Mouse (Mus musculus) spleen, adult 2 months (tissue): ENCODE measurements at regions not wholly inside any gene's neighbourhood (a gene's known extent, or its start where the extent isn't known, plus 50 kb on each side); places are given as distances from the start of the nearest gene placed in this dataset.

Experiments
- DNase-seq, 2 experiments: peaks; one replicate each; pipeline versions ENCODE4 v3.0.0 to v3.0.0-alpha.2; 2012 to 2021; ENCODE audit warnings: low spot score in 2 of 2, low read depth in 1 of 2
- H3K27ac ChIP-seq: fragments of 200-500 bp; 2 replicates; pipeline ENCODE4 v1.5.1; 2012; ENCODE audit warnings: low read length, inconsistent platforms; ENCODE audit not compliant: insufficient read depth
- H3K27me3 ChIP-seq: fragments of 200-500 bp; 2 replicates; pipeline ENCODE4 v1.6.1; 2012; ENCODE audit warnings: mild to moderate bottlenecking, moderate library complexity, low read length, inconsistent platforms; ENCODE audit not compliant: control insufficient read depth, insufficient read depth
- H3K36me3 ChIP-seq: fragments of 200-500 bp; 2 replicates; pipeline ENCODE4 v1.6.1; 2012; ENCODE audit warnings: mild to moderate bottlenecking, low read length, inconsistent platforms; ENCODE audit not compliant: control insufficient read depth, insufficient read depth
- H3K4me1 ChIP-seq: fragments of 200-500 bp; 2 replicates; pipeline ENCODE4 v1.6.1; 2011; ENCODE audit warnings: inconsistent platforms; ENCODE audit not compliant: control insufficient read depth, insufficient read depth, insufficient read length
- H3K4me3 ChIP-seq: fragments of 200-500 bp; 2 replicates; pipeline ENCODE4 v1.5.1; 2011; ENCODE audit warnings: mild to moderate bottlenecking, inconsistent platforms; ENCODE audit not compliant: insufficient read depth, insufficient read length; ENCODE audit errors: extremely low read depth
- CTCF ChIP-seq: fragments of 200-500 bp; IDR thresholded peaks from 2 replicates; pipeline ENCODE4 v1.5.1; 2011; ENCODE audit warnings: mild to moderate bottlenecking, inconsistent platforms; ENCODE audit not compliant: insufficient read depth, insufficient read length, insufficient replicate concordance; ENCODE audit errors: extremely low read depth
- POLR2A ChIP-seq: fragments of 200-500 bp; IDR thresholded peaks from 2 replicates; pipeline ENCODE4 v1.6.1; 2011; ENCODE audit warnings: low read depth, low read length, inconsistent platforms
- WGBS: fragments of 180-500 bp; shearing (Covaris S2); methylation state at CpG from one replicate; pipeline ENCODE4 v1.1.7; 2018; 5-methylcytosine and 5-hydroxymethylcytosine counted together

GRCm38 (mm10) chr14:71723526-71723925, 768.1 kb downstream of the Gm9195 start:
- no peaks in the 10 kb centered on the region for H3K4me1 ChIP-seq
- WGBS = 30% methylated on average over 2 of the region's 2 CpGs
- TF ChIP-seq POLR2A = no peak
- no peak for TF ChIP-seq CTCF

GRCm38 (mm10) chr14:71709528-71710289, 781.9 kb downstream of the Gm9195 start:
- no peak overlapping the region for H3K4me3 ChIP-seq
- 71% methylated on average over 5 of the region's 5 CpGs for WGBS
- TF ChIP-seq POLR2A = no peak
- no peak for TF ChIP-seq CTCF

More at GRCm38 (mm10) chr14:71723526-71723925, 768.1 kb downstream of the Gm9195 start:
- DNase-seq = no peak
- Histone ChIP-seq H3K27ac (no peak overlapping the region), H3K36me3 (no peaks in the 10 kb centered on the region), H3K27me3 (no peaks in the 10 kb centered on the region), H3K4me3 (no peak overlapping the region)

GRCm38 (mm10) chr14:71692752-71693437, 798.7 kb downstream of the Gm9195 start:
- TF ChIP-seq CTCF = no peak
- no peak for TF ChIP-seq POLR2A
- no peak overlapping the region for H3K4me3 ChIP-seq
- H3K4me1 ChIP-seq = no peaks in the 10 kb centered on the region
- H3K36me3 ChIP-seq = no peaks in the 10 kb centered on the region
- no peak for DNase-seq
- no peak overlapping the region for H3K27ac ChIP-seq
- 91% methylated on average over 3 of the region's 3 CpGs for WGBS
- no peaks in the 10 kb centered on the region for H3K27me3 ChIP-seq

More at GRCm38 (mm10) chr14:71709528-71710289, 781.9 kb downstream of the Gm9195 start:
- Histone ChIP-seq H3K36me3 (no peaks in the 10 kb centered on the region), H3K27ac (no peak overlapping the region), H3K27me3 (no peaks in the 10 kb centered on the region), H3K4me1 (no peaks in the 10 kb centered on the region)
- DNase-seq = no peak

DNA sequence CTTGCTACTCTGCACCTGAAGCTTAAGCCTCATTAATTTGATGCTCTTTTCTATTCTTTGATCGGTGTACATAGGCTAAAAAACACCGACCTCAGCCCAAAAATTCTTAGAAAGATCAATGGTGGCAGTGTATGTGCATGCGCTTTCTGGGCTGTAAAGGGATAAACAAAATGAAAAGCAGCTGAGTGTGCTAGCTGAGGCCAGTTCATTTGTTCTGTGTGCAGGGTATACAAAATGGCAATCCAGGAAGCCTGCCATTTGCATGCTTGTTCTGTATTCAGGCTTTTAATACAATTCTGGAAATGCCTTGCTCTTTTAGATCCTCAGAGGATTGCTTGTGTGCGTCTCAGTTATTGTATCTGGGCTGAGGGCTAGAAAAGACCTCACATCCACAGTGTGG, 817.1 kb downstream of the Gm9195 start:
- no peak for DNase-seq
- Histone ChIP-seq H3K4me1 (no peaks in the 10 kb centered on the region), H3K36me3 (no peaks in the 10 kb centered on the region), H3K27me3 (no peaks in the 10 kb centered on the region), H3K4me3 (no peak overlapping the region), H3K27ac (no peak overlapping the region)
- TF ChIP-seq POLR2A = no peak
- TF ChIP-seq CTCF = no peak
- 91% methylated on average over 4 of the region's 4 CpGs for WGBS

DNA sequence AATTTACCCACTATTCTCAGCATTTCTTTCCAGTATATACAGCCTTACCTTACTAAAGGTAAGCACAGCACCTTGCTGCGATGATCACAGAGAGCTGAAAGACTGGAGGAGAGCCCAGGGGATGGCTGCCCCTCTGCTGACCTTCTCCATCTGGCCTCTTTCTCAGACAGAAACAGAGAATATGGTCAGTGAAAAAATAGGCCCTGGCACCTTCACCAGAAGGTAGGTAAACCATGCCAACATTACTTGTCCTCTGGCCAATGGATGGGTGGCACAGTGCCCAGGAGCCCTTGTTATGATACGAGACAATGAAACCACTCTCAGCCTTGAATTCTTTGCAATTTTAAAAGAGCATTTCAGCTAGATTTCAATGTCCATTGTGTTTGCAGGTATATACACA, 817.8 kb downstream of the Gm9195 start:
- H3K36me3 ChIP-seq = no peaks in the 10 kb centered on the region
- no peak overlapping the region for H3K4me3 ChIP-seq
- TF ChIP-seq CTCF (no peak), POLR2A (no peak)
- no peak for DNase-seq
- H3K4me1 ChIP-seq = no peaks in the 10 kb centered on the region
- H3K27me3 ChIP-seq = no peaks in the 10 kb centered on the region
- 91% methylated on average over 2 of the region's 2 CpGs for WGBS
- no peak overlapping the region for H3K27ac ChIP-seq

DNA sequence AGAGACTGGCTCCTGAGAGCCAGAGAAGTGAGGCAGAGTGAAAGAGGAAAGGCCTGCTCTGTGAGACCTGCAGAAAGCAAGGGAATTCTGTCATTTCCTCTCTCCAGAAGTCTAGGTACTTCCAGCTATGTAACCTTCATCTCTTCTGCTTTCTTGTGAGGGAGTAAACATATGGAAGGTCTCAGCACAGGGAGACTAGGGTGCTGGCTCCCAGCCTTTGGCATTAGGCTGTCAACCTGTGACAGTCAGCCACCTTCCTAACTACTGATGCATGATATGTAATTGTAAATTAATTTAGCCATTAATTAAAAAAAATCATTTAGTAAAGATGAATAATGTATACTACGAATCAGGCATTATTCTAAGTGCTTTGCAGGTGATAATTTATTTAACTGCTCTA, 819.2 kb downstream of the Gm9195 start:
- WGBS = 67% methylated on average over 1 of the region's 1 CpGs

GRCm38 (mm10) chr14:71671994-71672393, 819.6 kb downstream of the Gm9195 start:
- Histone ChIP-seq H3K4me1 (no peaks in the 10 kb centered on the region), H3K4me3 (no peak overlapping the region), H3K36me3 (no peaks in the 10 kb centered on the region), H3K27ac (no peak overlapping the region), H3K27me3 (no peaks in the 10 kb centered on the region)
- no peak for DNase-seq
- TF ChIP-seq POLR2A (no peak), CTCF (no peak)
- WGBS = 61% methylated on average over 2 of the region's 2 CpGs

More for the DNA sequence above, 819.2 kb downstream of the Gm9195 start:
- no peaks in the 10 kb centered on the region for H3K36me3 ChIP-seq
- no peak for DNase-seq
- H3K27ac ChIP-seq = no peak overlapping the region
- H3K27me3 ChIP-seq = no peaks in the 10 kb centered on the region
- no peaks in the 10 kb centered on the region for H3K4me1 ChIP-seq
- TF ChIP-seq CTCF (no peak), POLR2A (no peak)
- H3K4me3 ChIP-seq = no peak overlapping the region
